Mouse (Mus musculus) liver, embryonic 14 days (tissue): Measurements from ENCODE around the gene Npff. TPM values are rescaled to one million over a fixed set of nuclear protein-coding genes. Genes with fewer than 3 reads are reported as not detected.

Experiments
- polyA plus RNA-seq: library from polyadenylated mRNA; depleted of rRNA; stranded (reverse); fragments of >200 nt; gene quantifications from 2 replicates; pipeline ENCODE4 v1.2.3, GENCODE M21; 2012; rRNA removed

Gene Npff
- polyA plus RNA-seq: 1.1 and 1.6 TPM in 2 replicates

DNA sequence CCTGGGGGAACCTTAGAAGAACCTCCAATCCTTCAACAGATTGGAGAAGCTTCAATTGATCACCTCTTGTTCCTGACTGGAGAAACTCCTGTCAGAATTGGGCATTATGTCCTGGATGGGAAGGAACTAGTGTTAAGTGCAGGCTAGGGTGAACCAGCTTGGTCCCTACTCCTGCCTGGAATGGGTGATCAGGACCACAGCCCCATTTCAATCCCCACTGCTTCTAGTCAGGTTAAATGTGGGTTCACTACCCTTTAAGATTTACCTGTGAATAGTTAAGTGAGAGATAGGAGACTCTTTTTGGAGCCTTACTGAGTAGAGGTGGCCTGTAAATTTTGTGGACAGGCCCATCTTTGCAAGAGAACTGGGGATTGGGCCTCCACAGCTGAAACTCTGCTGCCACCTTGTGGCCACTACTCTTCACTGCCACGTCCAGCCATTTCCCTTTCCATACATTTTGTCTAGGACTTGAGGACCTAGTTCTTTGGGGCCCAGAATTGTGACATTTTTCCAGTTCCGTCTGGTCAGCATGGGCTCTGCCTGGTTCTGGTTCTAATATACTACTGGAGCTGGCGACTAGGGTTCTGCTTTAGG, at the start of gene Npff:
Gene Npff (minus strand): TSS at position 51 of the 594 bp plus-strand sequence.

DNA sequence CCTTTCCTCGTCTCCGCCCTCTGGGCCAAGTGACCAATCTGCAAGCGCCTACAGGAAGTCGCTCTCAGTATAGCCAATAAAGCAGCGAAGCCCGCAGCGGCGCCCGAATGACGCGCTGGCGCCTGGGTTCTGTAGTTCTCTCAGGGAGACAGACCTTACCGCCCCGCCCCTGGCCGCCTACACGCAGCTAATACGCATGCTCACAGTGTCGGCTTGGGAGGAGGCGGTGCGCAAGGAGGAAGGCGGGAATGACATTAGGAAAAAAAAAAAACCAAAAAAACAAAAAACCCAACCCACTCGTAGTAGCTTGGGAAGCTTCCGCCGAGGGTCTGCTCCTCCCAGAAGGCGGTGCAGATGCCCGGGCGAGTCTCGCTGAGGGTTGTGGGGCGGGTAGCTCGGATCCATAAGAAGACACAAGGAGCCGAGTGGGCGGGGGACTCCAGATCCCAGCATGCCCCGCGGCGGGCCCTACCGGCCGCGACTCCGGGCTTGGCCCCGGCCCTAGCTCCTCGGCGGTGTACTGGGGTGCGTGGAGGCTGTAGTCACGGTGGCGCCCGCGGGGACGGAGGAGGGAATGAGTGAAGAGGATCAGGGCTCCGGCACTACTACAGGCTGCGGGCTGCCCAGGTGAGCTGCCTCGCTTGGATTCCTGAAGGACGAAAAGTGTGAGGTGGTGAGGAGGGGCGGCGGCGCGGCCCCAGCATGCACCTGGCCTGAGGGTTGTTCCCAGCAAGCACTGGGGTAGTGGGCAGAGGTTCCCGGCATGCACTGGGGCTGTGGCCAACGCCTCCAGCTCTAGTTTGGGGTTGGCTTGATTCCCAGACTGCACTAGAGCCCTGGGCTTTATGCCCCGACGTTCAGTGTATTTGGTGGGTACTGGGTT, 6.5 kb downstream of the Npff start, which contains the start of gene Tarbp2:
Gene Tarbp2 (plus strand): TSS at position 217 of the 883 bp plus-strand sequence.

DNA sequence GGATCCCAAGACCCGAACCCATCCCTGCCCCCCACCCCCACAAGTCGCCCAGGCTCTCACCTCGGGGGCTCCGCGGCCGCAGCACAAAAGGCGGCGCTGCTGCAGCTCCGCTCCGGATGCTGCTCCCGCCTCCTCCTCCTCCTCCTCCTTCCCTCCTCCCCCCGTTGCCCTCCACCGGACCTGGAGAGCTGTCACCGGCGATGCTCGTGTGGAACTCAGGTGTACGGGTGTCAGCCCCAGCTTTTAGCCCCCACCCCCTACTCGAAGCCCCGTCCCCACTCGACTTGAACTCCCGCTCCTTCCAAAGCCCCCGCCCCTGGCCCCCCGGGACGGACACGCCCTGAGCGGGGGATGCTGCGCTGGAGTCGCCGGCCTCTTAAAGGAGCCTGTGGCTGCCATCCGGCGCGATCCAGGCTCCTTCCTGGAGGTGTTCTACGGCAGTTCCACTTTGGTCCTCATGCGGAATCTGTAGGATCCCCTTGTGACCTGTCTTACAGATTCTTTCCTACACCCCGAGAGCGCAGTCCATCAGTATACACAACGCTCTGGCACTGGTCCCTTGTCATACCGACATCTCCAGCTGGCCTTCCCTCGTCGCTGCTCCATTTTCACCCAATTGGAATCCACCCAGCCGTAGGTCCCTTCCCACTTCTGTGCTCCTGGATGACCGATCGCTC, 7.9 kb downstream of the Npff start, which contains the start of gene Map3k12:
Gene Map3k12 (minus strand): TSS at position 337 of the 677 bp plus-strand sequence.

DNA sequence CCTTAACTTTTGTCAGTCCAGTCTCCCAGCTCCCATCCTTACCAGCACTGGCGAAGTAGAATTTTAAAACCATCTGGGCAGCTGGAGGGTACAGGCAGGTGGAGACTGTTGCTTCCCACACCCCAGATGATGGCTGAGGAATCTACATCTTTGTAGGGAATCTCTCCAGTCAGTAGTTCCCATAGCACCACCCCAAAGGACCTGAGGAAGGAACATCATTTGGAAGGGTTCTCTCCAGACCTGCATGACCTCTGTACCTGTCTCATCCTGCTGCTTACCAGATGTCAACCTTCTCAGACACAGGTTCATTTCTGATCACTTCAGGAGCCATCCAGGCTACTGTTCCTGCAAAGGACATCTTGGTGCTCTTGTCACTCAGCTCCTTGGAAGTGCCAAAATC, 21.3 kb downstream of the Npff start, which contains the start of gene Gm10337:
Gene Gm10337 (plus strand): TSS at position 276 of the 400 bp plus-strand sequence.

Other genes with a start within 250 kb of the Npff start
- 11.1 and 12.9 TPM in 2 replicates for gene Mfsd5, start 245.5 kb downstream of the Npff start, polyA plus RNA-seq
- gene Espl1, start 228.7 kb downstream of the Npff start, polyA plus RNA-seq: 14.5 and 18.7 TPM in 2 replicates
- 84.4 and 85.9 TPM in 2 replicates for gene Pfdn5, start 198.8 kb downstream of the Npff start, polyA plus RNA-seq
- 27.0 and 31.6 TPM in 2 replicates for gene Myg1, start 193.2 kb downstream of the Npff start, polyA plus RNA-seq
- gene Aaas, start 174.2 kb downstream of the Npff start, polyA plus RNA-seq: 31.9 and 34.2 TPM in 2 replicates
- gene Sp7, start 157.8 kb downstream of the Npff start, polyA plus RNA-seq: 0.03 and 0.05 TPM in 2 replicates
- 10.2 and 11.4 TPM in 2 replicates for gene Sp1, start 118.8 kb downstream of the Npff start, polyA plus RNA-seq
- gene Amhr2, start 79.6 kb downstream of the Npff start, polyA plus RNA-seq: 0.08 and 0.09 TPM in 2 replicates
- 72.5 and 88.4 TPM in 2 replicates for gene Prr13, start 65.9 kb downstream of the Npff start, polyA plus RNA-seq
- gene Pcbp2, start 54.4 kb downstream of the Npff start, polyA plus RNA-seq: 197 and 256 TPM in 2 replicates
- not detected in 2 replicates for gene Gm10337, start 21.2 kb downstream of the Npff start, polyA plus RNA-seq
- 0.95 and 1.3 TPM in 2 replicates for gene Map3k12, start 7.9 kb downstream of the Npff start, polyA plus RNA-seq
- 36.1 and 41.9 TPM in 2 replicates for gene Tarbp2, start 6.8 kb downstream of the Npff start, polyA plus RNA-seq
- not detected in 2 replicates for gene Gm28047, start 100.1 kb upstream of the Npff start, polyA plus RNA-seq
- gene Atf7, start 100.5 kb upstream of the Npff start, polyA plus RNA-seq: 11.8 and 12.5 TPM in 2 replicates
- gene Atp5g2, start 147.4 kb upstream of the Npff start, polyA plus RNA-seq: 216 and 238 TPM in 2 replicates
- 5.4 and 6.1 TPM in 2 replicates for gene Calcoco1, start 197.2 kb upstream of the Npff start, polyA plus RNA-seq